Mouse (Mus musculus): ENCODE results near the gene Tmem79. TPM values are rescaled to one million over a fixed set of nuclear protein-coding genes. Genes with fewer than 3 reads are reported as not detected.

Tmem79 gene
- polyA plus RNA-seq, 1 experiment: 8.9 TPM

DNA sequence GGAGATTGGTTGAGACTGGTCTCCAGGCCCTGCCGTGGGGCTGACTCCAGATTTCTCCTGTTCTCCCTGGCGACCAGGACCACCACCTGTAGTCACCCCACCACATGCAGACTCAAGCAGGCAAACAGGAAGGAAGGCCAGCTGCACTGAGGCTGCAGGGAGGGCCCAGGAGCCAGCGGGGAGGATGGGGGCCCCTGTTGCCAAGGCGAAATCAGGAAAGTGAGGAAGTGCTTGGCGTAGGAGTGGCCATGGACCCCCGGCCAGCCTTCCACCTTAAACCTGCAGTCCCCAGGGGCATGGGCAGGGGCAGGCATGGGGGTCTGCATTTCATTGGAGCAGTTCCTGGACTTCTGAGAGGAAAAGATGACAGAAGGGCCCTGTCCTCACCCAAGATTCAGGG is 25.1 kb upstream of the Tmem79 start:
- TF ChIP-seq POLR2A (IDR thresholded peaks at IDR 0.05; ENCODE audit: control insufficient read depth, extremely low read depth, insufficient read depth, low read length, poor library complexity): no peak
- TF ChIP-seq CTCF (IDR thresholded peaks at IDR 0.05; ENCODE audit: borderline replicate concordance, control insufficient read depth, extremely low read depth, insufficient read depth, low read length, poor library complexity): no peak
- Histone ChIP-seq H3K4me3 (ENCODE audit: control insufficient read depth, insufficient read depth, low read length) (no peak overlapping the region), H3K27me3 (ENCODE audit: control insufficient read depth, insufficient read depth, low read length) (no peaks in the 10 kb centered on the region), H3K4me1 (replicated peaks; ENCODE audit: control insufficient read depth, insufficient read depth, low read length) (peaks cover 24% of the 10 kb centered on the region), H3K27ac (ENCODE audit: control insufficient read depth, insufficient read depth, low read length) (no peak overlapping the region), H3K36me3 (ENCODE audit: control insufficient read depth, insufficient read depth, low read length) (peaks cover 34% of the 10 kb centered on the region)
- WGBS: 22% methylated on average over 6 of the region's 6 CpGs
- DNase-seq: peak; percentile 17

- WGBS: 69% methylated on average over 3 of the region's 3 CpGs
- H3K4me1 ChIP-seq (replicated peaks; ENCODE audit: control insufficient read depth, insufficient read depth, low read length): peaks cover 18% of the 10 kb centered on the region
- no peak for DNase-seq
- no peak overlapping the region for H3K27ac ChIP-seq (ENCODE audit: control insufficient read depth, insufficient read depth, low read length)
- no peak for TF ChIP-seq CTCF (IDR thresholded peaks at IDR 0.05; ENCODE audit: borderline replicate concordance, control insufficient read depth, extremely low read depth, insufficient read depth, low read length, poor library complexity)
- TF ChIP-seq POLR2A (IDR thresholded peaks at IDR 0.05; ENCODE audit: control insufficient read depth, extremely low read depth, insufficient read depth, low read length, poor library complexity): no peak
- H3K36me3 ChIP-seq (ENCODE audit: control insufficient read depth, insufficient read depth, low read length): peaks cover 46% of the 10 kb centered on the region
- H3K4me3 ChIP-seq (ENCODE audit: control insufficient read depth, insufficient read depth, low read length): no peak overlapping the region
- H3K27me3 ChIP-seq (ENCODE audit: control insufficient read depth, insufficient read depth, low read length): no peaks in the 10 kb centered on the region
Observed at GRCm38 (mm10) chr3:88359989-88360388, 24.0 kb upstream of the Tmem79 start.

DNA sequence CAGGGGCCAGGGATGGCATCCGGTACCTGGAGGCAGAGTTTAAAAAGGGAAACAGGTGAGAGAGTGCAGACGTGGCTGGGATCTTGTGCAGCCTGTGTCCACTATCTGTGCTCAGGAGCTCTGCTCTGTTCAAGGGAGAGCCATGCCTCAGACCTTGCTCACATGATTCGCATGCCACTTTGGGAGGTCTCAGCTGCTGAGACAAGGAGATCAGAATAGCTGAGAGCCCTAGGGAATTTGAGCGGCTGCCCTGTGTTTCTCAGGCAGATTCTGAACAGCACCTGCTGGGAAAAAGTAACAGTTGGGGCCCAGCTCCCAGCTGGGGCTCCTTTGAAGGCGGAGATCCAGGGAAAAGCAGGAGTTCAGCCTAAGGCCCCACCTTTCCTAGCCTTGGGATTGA is 23.6 kb upstream of the Tmem79 start:
- peaks cover 18% of the 10 kb centered on the region for H3K4me1 ChIP-seq (replicated peaks; ENCODE audit: control insufficient read depth, insufficient read depth, low read length)
- no peak overlapping the region for H3K27ac ChIP-seq (ENCODE audit: control insufficient read depth, insufficient read depth, low read length)
- no peak for DNase-seq
- no peaks in the 10 kb centered on the region for H3K27me3 ChIP-seq (ENCODE audit: control insufficient read depth, insufficient read depth, low read length)
- TF ChIP-seq CTCF (IDR thresholded peaks at IDR 0.05; ENCODE audit: borderline replicate concordance, control insufficient read depth, extremely low read depth, insufficient read depth, low read length, poor library complexity) (no peak), POLR2A (IDR thresholded peaks at IDR 0.05; ENCODE audit: control insufficient read depth, extremely low read depth, insufficient read depth, low read length, poor library complexity) (no peak)
- H3K4me3 ChIP-seq (ENCODE audit: control insufficient read depth, insufficient read depth, low read length): no peak overlapping the region
- WGBS: 92% methylated on average over 5 of the region's 5 CpGs
- H3K36me3 ChIP-seq (ENCODE audit: control insufficient read depth, insufficient read depth, low read length): peaks cover 50% of the 10 kb centered on the region

GRCm38 (mm10) chr3:88354396-88355165 is 18.6 kb upstream of the Tmem79 start:
- Histone ChIP-seq H3K27ac (ENCODE audit: control insufficient read depth, insufficient read depth, low read length) (no peak overlapping the region), H3K4me3 (ENCODE audit: control insufficient read depth, insufficient read depth, low read length) (no peak overlapping the region), H3K4me1 (replicated peaks; ENCODE audit: control insufficient read depth, insufficient read depth, low read length) (no peaks in the 10 kb centered on the region), H3K36me3 (ENCODE audit: control insufficient read depth, insufficient read depth, low read length) (peaks cover 95% of the 10 kb centered on the region), H3K27me3 (ENCODE audit: control insufficient read depth, insufficient read depth, low read length) (no peaks in the 10 kb centered on the region)
- no peak for TF ChIP-seq CTCF (IDR thresholded peaks at IDR 0.05; ENCODE audit: borderline replicate concordance, control insufficient read depth, extremely low read depth, insufficient read depth, low read length, poor library complexity)
- TF ChIP-seq POLR2A (IDR thresholded peaks at IDR 0.05; ENCODE audit: control insufficient read depth, extremely low read depth, insufficient read depth, low read length, poor library complexity): no peak
- 99% methylated on average over 8 of the region's 8 CpGs for WGBS
- DNase-seq: no peak

DNA sequence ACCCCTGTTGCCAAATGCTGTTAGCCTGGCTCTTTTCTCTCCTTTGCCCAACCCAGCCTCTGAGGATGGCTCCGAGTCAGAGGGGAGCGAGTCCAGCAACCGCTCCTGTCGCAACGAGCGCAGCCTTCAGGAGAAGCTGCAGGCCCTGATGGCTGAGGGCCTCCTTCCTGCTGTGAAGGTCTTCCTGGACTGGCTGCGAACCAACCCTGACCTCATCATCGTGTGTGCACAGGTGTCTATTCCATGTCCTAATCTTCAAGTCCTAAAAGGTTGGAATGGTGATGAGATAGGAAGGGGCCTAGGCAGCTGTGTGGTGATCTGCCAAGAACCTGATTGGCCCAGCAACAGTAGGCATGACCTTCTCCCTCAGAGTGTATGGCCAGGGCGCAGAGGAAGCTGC is 17.0 kb upstream of the Tmem79 start:
- TF ChIP-seq CTCF (IDR thresholded peaks at IDR 0.05; ENCODE audit: borderline replicate concordance, control insufficient read depth, extremely low read depth, insufficient read depth, low read length, poor library complexity) (no peak), POLR2A (IDR thresholded peaks at IDR 0.05; ENCODE audit: control insufficient read depth, extremely low read depth, insufficient read depth, low read length, poor library complexity) (no peak)
- 97% methylated on average over 9 of the region's 9 CpGs for WGBS
- peaks cover 97% of the 10 kb centered on the region for H3K36me3 ChIP-seq (ENCODE audit: control insufficient read depth, insufficient read depth, low read length)
- H3K4me3 ChIP-seq (ENCODE audit: control insufficient read depth, insufficient read depth, low read length): no peak overlapping the region
- H3K27me3 ChIP-seq (ENCODE audit: control insufficient read depth, insufficient read depth, low read length): no peaks in the 10 kb centered on the region
- no peaks in the 10 kb centered on the region for H3K4me1 ChIP-seq (replicated peaks; ENCODE audit: control insufficient read depth, insufficient read depth, low read length)
- H3K27ac ChIP-seq (ENCODE audit: control insufficient read depth, insufficient read depth, low read length): no peak overlapping the region
- no peak for DNase-seq

DNA sequence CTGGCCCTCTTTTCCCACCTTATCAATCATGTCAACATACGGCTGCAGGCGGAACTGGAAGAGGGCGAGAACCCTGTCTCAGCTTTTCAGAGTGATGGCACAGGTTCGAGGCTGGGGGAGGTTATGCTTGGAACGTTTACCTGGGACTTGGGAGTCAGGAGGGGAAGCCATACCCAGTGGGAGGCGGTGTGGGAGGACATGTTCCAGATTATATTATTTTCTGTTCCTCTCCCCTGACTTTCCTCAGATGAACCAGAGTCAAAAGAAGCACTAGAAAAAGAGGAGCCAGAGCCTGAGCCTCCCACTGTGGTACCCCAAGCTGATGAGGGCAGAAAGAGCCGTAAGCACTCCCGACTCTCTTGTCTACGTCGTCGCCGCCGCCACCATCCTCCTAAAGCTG is 14.8 kb upstream of the Tmem79 start:
- Histone ChIP-seq H3K27me3 (ENCODE audit: control insufficient read depth, insufficient read depth, low read length) (no peaks in the 10 kb centered on the region), H3K4me1 (replicated peaks; ENCODE audit: control insufficient read depth, insufficient read depth, low read length) (no peaks in the 10 kb centered on the region), H3K4me3 (ENCODE audit: control insufficient read depth, insufficient read depth, low read length) (no peak overlapping the region), H3K27ac (ENCODE audit: control insufficient read depth, insufficient read depth, low read length) (no peak overlapping the region), H3K36me3 (ENCODE audit: control insufficient read depth, insufficient read depth, low read length) (peaks cover 97% of the 10 kb centered on the region)
- no peak for TF ChIP-seq CTCF (IDR thresholded peaks at IDR 0.05; ENCODE audit: borderline replicate concordance, control insufficient read depth, extremely low read depth, insufficient read depth, low read length, poor library complexity)
- TF ChIP-seq POLR2A (IDR thresholded peaks at IDR 0.05; ENCODE audit: control insufficient read depth, extremely low read depth, insufficient read depth, low read length, poor library complexity): no peak
- DNase-seq: no peak
- 97% methylated on average over 13 of the region's 13 CpGs for WGBS
